Mouse (Mus musculus): ENCODE measurements around the gene Epha2. TPM values are rescaled to one million over a fixed set of nuclear protein-coding genes. Genes with fewer than 3 reads are reported as not detected.

Gene Epha2
- polyA plus RNA-seq, 1 experiment from 2014 or later: 6.7 TPM

DNA sequence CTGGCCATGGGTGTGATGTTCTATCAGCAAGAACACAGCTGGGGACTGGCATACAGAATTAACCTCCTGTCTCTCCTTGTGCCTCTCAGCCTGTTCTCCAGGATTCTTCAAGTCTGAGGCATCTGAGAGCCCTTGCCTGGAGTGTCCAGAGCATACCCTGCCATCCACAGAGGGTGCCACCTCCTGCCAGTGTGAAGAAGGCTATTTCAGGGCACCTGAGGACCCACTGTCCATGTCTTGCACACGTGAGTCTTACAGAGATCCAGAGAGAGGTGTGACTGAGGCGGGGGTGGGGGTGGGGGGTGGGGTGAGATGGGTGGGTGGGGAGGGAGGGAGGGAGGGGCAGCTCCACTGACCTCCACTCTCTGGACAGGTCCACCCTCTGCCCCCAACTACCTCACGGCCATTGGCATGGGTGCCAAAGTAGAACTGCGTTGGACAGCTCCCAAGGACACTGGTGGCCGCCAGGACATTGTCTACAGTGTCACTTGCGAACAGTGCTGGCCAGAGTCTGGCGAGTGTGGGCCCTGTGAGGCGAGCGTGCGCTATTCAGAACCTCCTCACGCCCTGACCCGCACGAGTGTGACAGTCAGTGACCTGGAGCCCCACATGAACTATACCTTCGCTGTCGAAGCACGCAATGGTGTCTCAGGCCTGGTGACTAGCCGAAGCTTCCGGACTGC lies 15.6 kb downstream of the Epha2 start:
- Histone ChIP-seq H3K4me1 (replicated peaks) (peaks cover 34% of the 10 kb centered on the region), H3K27ac (no peak overlapping the region), H3K27me3 (replicated peaks) (no peaks in the 10 kb centered on the region), H3K9ac (no peak overlapping the region), H3K36me3 (peaks cover 20% of the 10 kb centered on the region), H3K4me3 (replicated peaks) (no peak overlapping the region), H3K4me2 (replicated peaks) (no peak overlapping the region), H3K9me3 (no peaks in the 10 kb centered on the region)
- no peak for ATAC-seq
- 88% methylated on average over 18 of the region's 18 CpGs for WGBS

DNA sequence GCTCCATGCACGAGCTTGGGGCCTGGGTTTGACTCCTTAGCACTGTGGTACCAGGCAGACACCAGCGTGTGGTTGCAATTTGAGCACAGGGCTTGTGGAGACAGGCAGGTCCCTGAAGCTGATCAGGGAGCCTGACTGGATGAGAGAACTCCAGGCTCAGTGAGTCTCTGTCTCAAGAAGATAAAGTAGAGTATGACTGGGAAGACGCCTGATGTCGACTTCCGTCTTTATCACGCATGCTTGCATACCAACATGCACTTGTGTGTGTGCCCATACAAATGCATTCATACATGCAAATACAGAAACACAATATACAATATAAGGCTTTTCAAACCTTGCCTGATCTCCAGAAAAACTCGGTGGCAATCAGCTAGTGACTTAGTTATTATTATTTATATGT lies 16.9 kb downstream of the Epha2 start:
- no peak for ATAC-seq
- peaks cover 26% of the 10 kb centered on the region for H3K36me3 ChIP-seq
- H3K9ac ChIP-seq: no peak overlapping the region
- peaks cover 21% of the 10 kb centered on the region for H3K4me1 ChIP-seq (replicated peaks)
- no peak overlapping the region for H3K4me2 ChIP-seq (replicated peaks)
- H3K9me3 ChIP-seq: no peaks in the 10 kb centered on the region
- 82% methylated on average over 7 of the region's 7 CpGs for WGBS
- H3K4me3 ChIP-seq (replicated peaks): no peak overlapping the region
- H3K27me3 ChIP-seq (replicated peaks): no peaks in the 10 kb centered on the region
- H3K27ac ChIP-seq: no peak overlapping the region

DNA sequence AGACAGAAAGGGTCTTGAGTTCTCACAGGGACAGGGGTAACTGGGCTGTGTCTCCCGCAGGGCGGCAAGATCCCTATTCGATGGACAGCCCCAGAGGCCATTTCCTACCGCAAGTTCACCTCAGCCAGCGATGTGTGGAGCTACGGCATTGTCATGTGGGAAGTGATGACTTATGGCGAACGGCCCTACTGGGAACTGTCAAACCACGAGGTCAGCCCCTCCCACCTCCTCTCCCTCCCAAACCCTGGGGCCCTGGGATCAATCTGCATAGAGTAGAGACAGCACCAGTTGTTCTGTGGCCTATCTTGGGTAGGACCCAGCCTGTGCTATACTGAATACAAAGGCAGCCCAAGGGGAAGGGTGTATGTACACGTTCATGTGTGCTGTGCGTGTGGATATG lies 21.5 kb downstream of the Epha2 start:
- no peak for ATAC-seq
- H3K4me3 ChIP-seq (replicated peaks): no peak overlapping the region
- H3K27me3 ChIP-seq (replicated peaks): no peaks in the 10 kb centered on the region
- H3K36me3 ChIP-seq: peaks cover 27% of the 10 kb centered on the region
- WGBS: 75% methylated on average over 11 of the region's 11 CpGs
- H3K9ac ChIP-seq: no peak overlapping the region
- H3K4me2 ChIP-seq (replicated peaks): no peak overlapping the region
- no peaks in the 10 kb centered on the region for H3K9me3 ChIP-seq
- H3K4me1 ChIP-seq (replicated peaks): peaks cover 14% of the 10 kb centered on the region; the same call in 1 of the 2 replicates
- H3K27ac ChIP-seq: no peak overlapping the region

DNA sequence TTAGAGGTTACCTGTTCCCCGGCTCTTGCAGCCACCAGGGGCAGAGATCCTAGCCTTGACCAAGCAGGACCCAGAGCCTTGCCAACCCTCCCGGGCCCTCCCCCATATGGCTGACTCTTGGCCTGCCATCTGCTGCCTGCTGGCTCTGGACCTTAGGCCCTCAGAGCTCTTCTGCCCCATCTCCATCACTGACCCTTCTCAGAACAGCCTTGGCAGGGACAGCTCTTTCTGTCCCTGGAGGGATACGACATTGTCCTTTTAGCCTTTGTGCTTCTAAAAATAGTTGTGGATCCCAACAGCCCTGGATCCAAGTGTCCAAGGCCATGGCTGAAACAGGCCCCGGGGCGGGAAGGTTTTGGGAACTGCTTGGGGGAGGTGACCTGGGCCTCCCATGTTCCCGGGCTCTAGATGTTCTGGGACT lies 23.7 kb downstream of the Epha2 start:
- H3K9ac ChIP-seq: no peak overlapping the region
- 86% methylated on average over 6 of the region's 6 CpGs for WGBS
- peaks cover 18% of the 10 kb centered on the region for H3K36me3 ChIP-seq
- H3K9me3 ChIP-seq: no peaks in the 10 kb centered on the region
- H3K27ac ChIP-seq: no peak overlapping the region
- no peak overlapping the region for H3K4me2 ChIP-seq (replicated peaks)
- H3K4me3 ChIP-seq (replicated peaks): no peak overlapping the region
- H3K27me3 ChIP-seq (replicated peaks): no peaks in the 10 kb centered on the region
- H3K4me1 ChIP-seq (replicated peaks): peaks cover 14% of the 10 kb centered on the region; the same call in 1 of the 2 replicates
- ATAC-seq: no peak

DNA sequence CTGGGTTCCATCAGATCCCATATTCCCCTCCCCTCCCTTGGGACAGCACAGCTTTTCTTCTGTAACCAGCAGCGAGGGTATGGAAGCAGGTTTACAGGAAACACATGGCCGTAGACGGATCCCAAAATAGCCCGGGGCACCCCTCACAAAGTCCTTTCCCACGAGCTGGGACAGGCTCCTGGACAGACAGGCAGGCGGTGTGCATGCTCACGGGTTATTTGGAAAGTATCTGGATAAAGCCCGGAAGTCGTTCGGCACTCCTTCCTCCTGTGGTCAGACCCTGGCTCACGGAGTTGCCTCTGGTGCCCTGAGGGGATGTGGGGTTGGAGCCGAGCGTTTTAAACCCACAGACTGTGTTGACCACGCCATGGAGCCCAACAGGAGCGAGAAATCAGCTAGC lies 24.6 kb downstream of the Epha2 start:
- H3K27ac ChIP-seq: no peak overlapping the region; the same call in 1 of the 2 replicates
- WGBS: 58% methylated on average over 15 of the region's 15 CpGs

DNA sequence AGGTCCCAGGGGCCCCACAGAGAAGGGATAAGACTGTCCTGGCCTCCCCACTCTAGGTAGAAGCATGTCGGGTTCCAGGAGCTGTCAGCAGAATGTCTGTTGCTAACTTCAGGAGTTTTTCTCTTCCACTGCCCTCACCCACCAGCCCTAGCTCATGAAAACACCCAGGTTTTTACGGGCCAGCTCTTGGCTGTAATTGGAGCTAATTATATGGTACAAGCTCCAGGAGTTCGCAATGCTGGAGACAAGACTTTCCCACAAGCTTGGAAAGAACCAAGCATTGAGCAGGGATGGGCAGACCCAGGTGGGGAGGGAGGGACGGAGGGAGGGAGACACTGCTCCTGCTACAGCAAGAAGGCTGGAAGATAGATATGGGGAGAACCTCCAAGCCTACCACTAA lies 26.0 kb downstream of the Epha2 start:
- H3K27me3 ChIP-seq (replicated peaks): no peaks in the 10 kb centered on the region
- H3K4me1 ChIP-seq (replicated peaks): peaks cover 14% of the 10 kb centered on the region; the same call in 1 of the 2 replicates
- H3K27ac ChIP-seq: no peak overlapping the region
- H3K9ac ChIP-seq: no peak overlapping the region
- no peaks in the 10 kb centered on the region for H3K9me3 ChIP-seq
- 69% methylated on average over 4 of the region's 4 CpGs for WGBS
- peaks cover 5% of the 10 kb centered on the region; the same call in 1 of the 2 replicates for H3K36me3 ChIP-seq
- ATAC-seq: no peak
- H3K4me2 ChIP-seq (replicated peaks): no peak overlapping the region
- H3K4me3 ChIP-seq (replicated peaks): no peak overlapping the region

More for the DNA sequence above, 24.6 kb downstream of the Epha2 start:
- Histone ChIP-seq H3K9me3 (no peaks in the 10 kb centered on the region), H3K36me3 (peaks cover 18% of the 10 kb centered on the region), H3K9ac (no peak overlapping the region), H3K4me2 (replicated peaks) (no peak overlapping the region), H3K4me1 (replicated peaks) (peaks cover 14% of the 10 kb centered on the region; the same call in 1 of the 2 replicates), H3K4me3 (replicated peaks) (no peak overlapping the region), H3K27me3 (replicated peaks) (no peaks in the 10 kb centered on the region)
- no peak for ATAC-seq

DNA sequence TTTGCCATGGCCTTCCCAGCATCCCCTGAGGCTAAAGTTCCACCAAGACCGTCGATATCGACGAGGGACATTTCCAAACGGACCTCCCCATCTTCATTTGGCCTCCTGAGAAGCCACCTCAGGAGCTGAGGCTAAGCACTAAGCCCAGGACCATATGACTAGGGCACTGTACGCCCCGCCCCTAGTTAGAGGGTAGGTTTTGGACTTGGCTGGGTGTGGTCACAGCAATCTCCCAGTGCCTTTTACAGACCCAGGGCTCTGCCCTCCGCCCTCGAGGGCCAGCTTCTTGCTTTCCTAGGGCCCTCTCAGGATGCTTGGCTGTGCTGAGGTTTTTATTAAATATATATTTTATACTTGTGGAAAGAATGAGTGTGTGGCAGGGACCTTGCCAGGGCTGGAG lies 27.7 kb downstream of the Epha2 start:
- H3K9ac ChIP-seq: no peak overlapping the region
- no peak overlapping the region for H3K27ac ChIP-seq
- no peak overlapping the region for H3K4me3 ChIP-seq (replicated peaks)
- H3K27me3 ChIP-seq (replicated peaks): no peaks in the 10 kb centered on the region
- ATAC-seq: 0 out of 2 replicates have a peak, but pooled peaks have one; percentile 44
- peaks cover 17% of the 10 kb centered on the region; the same call in 1 of the 2 replicates for H3K4me1 ChIP-seq (replicated peaks)
- H3K36me3 ChIP-seq: 0 out of 2 replicates have a peak, but pooled peaks cover 3% of the 10 kb centered on the region
- no peaks in the 10 kb centered on the region for H3K9me3 ChIP-seq
- 80% methylated on average over 9 of the region's 9 CpGs for WGBS
- no peak overlapping the region for H3K4me2 ChIP-seq (replicated peaks)

DNA sequence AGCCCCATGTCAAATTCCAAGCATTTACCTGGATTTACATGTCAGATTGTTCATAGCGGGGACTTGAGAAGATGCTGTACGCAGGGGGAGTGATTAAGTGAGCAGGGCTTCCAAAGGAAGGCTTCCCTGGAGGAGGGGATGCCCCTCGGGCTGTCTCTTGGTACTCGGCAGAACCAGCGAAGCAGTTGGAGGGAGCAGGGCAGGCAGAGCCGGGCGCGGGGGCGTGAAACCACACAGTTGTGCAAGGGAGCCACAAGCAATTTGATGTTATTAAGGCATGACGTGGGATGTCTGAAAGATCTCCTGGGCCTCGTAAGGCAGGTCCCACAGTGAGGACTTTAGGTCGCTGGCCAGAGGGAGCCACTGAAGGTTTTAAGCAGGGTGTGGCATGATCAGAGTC lies 28.9 kb downstream of the Epha2 start:
- no peak for ATAC-seq
- H3K9me3 ChIP-seq: no peaks in the 10 kb centered on the region
- H3K36me3 ChIP-seq: no peaks in the 10 kb centered on the region
- H3K27ac ChIP-seq: no peak overlapping the region
- H3K9ac ChIP-seq: no peak overlapping the region
- WGBS: 58% methylated on average over 12 of the region's 12 CpGs
- no peaks in the 10 kb centered on the region for H3K27me3 ChIP-seq (replicated peaks)
- no peak overlapping the region for H3K4me3 ChIP-seq (replicated peaks)
- H3K4me1 ChIP-seq (replicated peaks): peaks cover 22% of the 10 kb centered on the region; the same call in 1 of the 2 replicates
- no peak overlapping the region for H3K4me2 ChIP-seq (replicated peaks)

DNA sequence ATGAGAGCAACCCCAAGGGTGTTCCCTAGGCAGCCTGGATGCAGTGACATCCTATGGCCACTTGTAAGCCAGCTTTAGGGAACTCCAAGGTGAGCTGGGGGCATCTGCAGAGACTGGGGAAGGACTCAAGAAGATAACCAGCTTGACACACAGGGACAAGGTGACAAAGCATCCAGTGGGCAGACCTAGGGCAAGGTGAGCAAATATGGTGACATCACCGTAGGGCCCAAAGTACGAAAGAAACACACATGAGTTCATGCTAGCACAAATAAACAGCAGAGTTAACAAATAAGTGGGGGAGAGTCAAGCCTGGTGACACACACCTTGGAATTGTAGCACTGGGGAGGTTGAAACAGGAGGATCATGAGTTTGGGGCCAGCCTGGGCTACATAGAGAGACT lies 30.4 kb downstream of the Epha2 start:
- WGBS: 89% methylated on average over 2 of the region's 2 CpGs
- no peak for ATAC-seq
- no peak overlapping the region for H3K4me2 ChIP-seq (replicated peaks)

DNA sequence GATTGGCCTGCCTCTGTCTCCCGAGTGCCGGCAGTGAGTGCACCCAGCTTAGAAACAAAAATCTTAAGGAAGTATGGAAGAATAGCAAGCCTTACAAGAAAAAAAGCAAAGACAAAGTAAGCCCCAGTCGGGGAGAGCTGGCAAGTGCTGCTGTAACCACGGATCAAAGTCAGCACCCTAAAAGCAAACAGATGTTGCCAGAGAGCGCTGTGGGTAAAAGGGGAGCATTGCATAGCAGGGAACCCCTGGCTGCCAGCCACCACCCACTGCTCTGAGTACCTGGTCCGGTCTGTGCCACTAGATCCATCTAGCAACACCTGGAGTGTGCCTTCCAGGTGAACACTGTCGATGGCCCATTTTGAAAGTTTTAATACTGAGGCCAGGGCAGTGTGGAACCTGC lies 31.2 kb downstream of the Epha2 start:
- no peak overlapping the region for H3K9ac ChIP-seq
- H3K9me3 ChIP-seq: no peaks in the 10 kb centered on the region
- H3K27ac ChIP-seq: no peak overlapping the region
- 84% methylated on average over 7 of the region's 7 CpGs for whole genome bisulfite sequencing
- peaks cover 16% of the 10 kb centered on the region for H3K4me1 ChIP-seq (replicated peaks)
- no peaks in the 10 kb centered on the region for H3K36me3 ChIP-seq
- ATAC-seq: no peak
- H3K27me3 ChIP-seq (replicated peaks): no peaks in the 10 kb centered on the region
- H3K4me2 ChIP-seq (replicated peaks): no peak overlapping the region
- no peak overlapping the region for H3K4me3 ChIP-seq (replicated peaks)

More for the DNA sequence above, 30.4 kb downstream of the Epha2 start:
- Histone ChIP-seq H3K36me3 (no peaks in the 10 kb centered on the region), H3K4me3 (replicated peaks) (no peak overlapping the region), H3K9me3 (no peaks in the 10 kb centered on the region), H3K27ac (no peak overlapping the region), H3K4me1 (replicated peaks) (peaks cover 19% of the 10 kb centered on the region), H3K27me3 (replicated peaks) (no peaks in the 10 kb centered on the region), H3K9ac (no peak overlapping the region)

DNA sequence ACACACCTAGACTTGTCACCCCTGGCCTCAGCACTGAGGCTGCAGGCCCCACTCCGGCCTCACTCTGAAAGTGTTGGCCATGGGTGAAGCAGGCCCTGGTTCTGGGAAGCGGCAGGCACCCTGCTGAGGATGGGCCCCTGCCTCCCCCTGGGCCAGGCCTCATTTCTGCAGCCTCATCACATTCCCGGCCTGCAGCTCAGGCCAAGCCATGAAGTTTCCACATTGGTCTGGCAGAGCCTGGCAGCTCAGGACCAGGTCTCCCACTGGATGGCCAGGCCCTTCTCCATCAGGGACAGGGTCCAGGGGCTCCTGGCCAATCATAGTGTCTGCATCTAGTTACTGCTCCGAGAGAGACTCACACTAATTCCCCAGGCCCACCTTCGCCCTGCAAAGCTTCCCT lies 33.7 kb downstream of the Epha2 start:
- no peak overlapping the region for H3K9ac ChIP-seq
- H3K27me3 ChIP-seq (replicated peaks): no peaks in the 10 kb centered on the region
- H3K27ac ChIP-seq: no peak overlapping the region
- H3K36me3 ChIP-seq: no peaks in the 10 kb centered on the region
- H3K4me2 ChIP-seq (replicated peaks): no peak overlapping the region
- WGBS: 60% methylated on average over 5 of the region's 5 CpGs
- no peaks in the 10 kb centered on the region for H3K9me3 ChIP-seq
- ATAC-seq: no peak
- H3K4me1 ChIP-seq (replicated peaks): peaks cover 32% of the 10 kb centered on the region
- H3K4me3 ChIP-seq (replicated peaks): no peak overlapping the region

DNA sequence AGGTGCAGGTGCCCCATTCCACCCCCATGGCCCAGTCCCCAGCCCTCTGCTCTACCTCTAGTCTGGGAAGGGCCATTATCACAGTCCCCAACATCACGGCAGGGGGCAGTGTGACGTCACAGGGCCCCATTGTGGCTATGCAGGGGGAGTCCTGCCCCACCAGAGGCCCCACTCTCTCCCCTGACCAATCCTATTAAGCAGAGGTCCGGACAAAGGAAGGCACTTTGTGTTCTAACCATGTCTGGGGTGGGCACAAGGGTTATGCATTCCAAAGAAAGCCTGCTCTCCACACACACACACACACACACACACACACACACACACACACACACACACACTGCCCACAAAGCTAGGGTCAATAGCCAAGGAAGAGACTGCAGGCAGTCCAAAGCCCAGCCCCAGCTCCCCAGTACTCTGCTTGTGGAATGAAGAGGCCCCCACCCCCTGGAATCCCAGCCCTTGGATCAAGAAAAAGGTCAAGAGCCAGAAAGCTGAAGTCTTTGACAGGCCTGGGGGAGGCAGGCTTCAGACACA lies 34.3 kb downstream of the Epha2 start:
- 29% methylated on average over 3 of the region's 3 CpGs for WGBS

DNA sequence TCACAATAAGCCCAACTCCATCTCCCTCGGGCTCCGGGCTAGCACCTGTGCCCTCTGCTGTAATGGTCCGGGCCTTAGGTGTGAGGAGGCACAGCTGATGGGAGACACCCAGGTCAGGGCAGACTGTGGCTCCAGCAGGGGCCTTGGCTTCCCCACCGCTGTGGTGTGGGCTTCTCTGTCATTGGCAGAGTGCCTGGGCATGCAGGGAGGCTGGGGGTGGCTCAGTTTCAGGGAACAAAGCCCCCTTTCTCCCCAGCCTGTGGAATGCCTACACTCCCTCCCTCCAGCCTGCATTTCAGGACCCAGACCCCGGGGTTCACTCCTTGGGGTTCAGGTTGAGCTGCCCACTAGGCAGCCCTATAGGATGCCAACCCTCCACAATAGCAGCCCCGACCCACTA lies 35.2 kb downstream of the Epha2 start:
- Histone ChIP-seq H3K4me1 (replicated peaks) (peaks cover 32% of the 10 kb centered on the region), H3K9ac (no peak overlapping the region), H3K36me3 (no peaks in the 10 kb centered on the region), H3K4me3 (replicated peaks) (no peak overlapping the region), H3K27me3 (replicated peaks) (no peaks in the 10 kb centered on the region), H3K9me3 (no peaks in the 10 kb centered on the region), H3K27ac (no peak overlapping the region), H3K4me2 (replicated peaks) (no peak overlapping the region)
- ATAC-seq: no peak
- 62% methylated on average over 6 of the region's 6 CpGs for WGBS

More for the DNA sequence above, 34.3 kb downstream of the Epha2 start:
- no peak overlapping the region for H3K4me3 ChIP-seq (replicated peaks)
- H3K9me3 ChIP-seq: no peaks in the 10 kb centered on the region
- H3K4me1 ChIP-seq (replicated peaks): peaks cover 32% of the 10 kb centered on the region
- no peak overlapping the region for H3K9ac ChIP-seq
- peak overlapping the region; percentile 17; the same call in 1 of the 2 replicates for H3K27ac ChIP-seq
- no peaks in the 10 kb centered on the region for H3K27me3 ChIP-seq (replicated peaks)
- no peak overlapping the region for H3K4me2 ChIP-seq (replicated peaks)
- no peaks in the 10 kb centered on the region for H3K36me3 ChIP-seq
- no peak; the same call in 1 of the 2 replicates for ATAC-seq

Data from intestine, embryonic 15.5 days (tissue).